Mouse (Mus musculus) hematopoietic stem cell, adult 5-6 weeks (primary cell): ENCODE data around the gene Fam214b. TPM values are rescaled to one million over a fixed set of nuclear protein-coding genes. Genes with fewer than 3 reads are reported as not detected.
A peak's percentile ranks its signal among the peaks of the same experiment; 100 is the strongest.

Experiments
- ATAC-seq, 2 experiments: fragments of 125-278 bp in 1 of 2; replicated peaks in 1 of 2; 2 replicates each; pipeline ENCODE4 v1.8.0; 2016 to 2017; ENCODE audit warnings: inconsistent platforms in 2 of 2, mild to moderate bottlenecking in 2 of 2, moderate number of reproducible peaks in 2 of 2, low read depth in 1 of 2, moderate TSS enrichment in 1 of 2; ENCODE audit not compliant: low FRiP score in 2 of 2, poor library complexity in 2 of 2, severe bottlenecking in 2 of 2, insufficient read depth in 1 of 2, low TSS enrichment in 1 of 2
- total RNA-seq: library from RNA; stranded (forward); fragments of 172-1452, 232-1000 nt; gene quantifications from 2 replicates; pipeline ENCODE4 v1.2.3, GENCODE M21; 2017

Gene Fam214b
- total RNA-seq = 2.3 and 6.2 TPM in 2 replicates

GRCm38 (mm10) chr4:43045659-43046302 lies at the start of gene Fam214b:
Gene Fam214b (minus strand): TSS chr4:43046220.
- peak; percentile 77 to 83 for ATAC-seq

GRCm38 (mm10) chr4:43091183-43091582 lies 45.2 kb upstream of the Fam214b start:
- no peak for ATAC-seq

GRCm38 (mm10) chr4:43089950-43090349 lies 43.9 kb upstream of the Fam214b start:
- ATAC-seq = no peak

GRCm38 (mm10) chr4:43082458-43082857 lies 36.4 kb upstream of the Fam214b start:
- no peak for ATAC-seq

GRCm38 (mm10) chr4:43078071-43078718 lies 32.2 kb upstream of the Fam214b start:
- ATAC-seq = no peak

GRCm38 (mm10) chr4:43074923-43075322 lies 28.9 kb upstream of the Fam214b start:
- no peak for ATAC-seq

- ATAC-seq = no peak
These were observed 19.5 kb upstream of the Fam214b start for GRCm38 (mm10) chr4:43065471-43065870.

GRCm38 (mm10) chr4:43060286-43060685 lies 14.3 kb upstream of the Fam214b start:
- ATAC-seq = no peak

- no peak for ATAC-seq
These were observed 13.7 kb upstream of the Fam214b start for GRCm38 (mm10) chr4:43059697-43060096.

GRCm38 (mm10) chr4:43058753-43059654 lies 13.0 kb upstream of the Fam214b start, which contains the start of gene Unc13b:
Gene Unc13b (plus strand): TSS chr4:43058953.
- ATAC-seq = peak; percentile 96 to 97

GRCm38 (mm10) chr4:43058392-43058752 lies 12.4 kb upstream of the Fam214b start:
- no peak for ATAC-seq

GRCm38 (mm10) chr4:43057654-43058053 lies 11.6 kb upstream of the Fam214b start:
- ATAC-seq = no peak

- peak; percentile 56 to 83 for ATAC-seq
These were observed 6.6 kb upstream of the Fam214b start for GRCm38 (mm10) chr4:43052627-43053026.

- peak in 1 of 2 experiments; percentile 39; a peak in 1 of 4 replicates for ATAC-seq
These were observed 1.2 kb upstream of the Fam214b start for GRCm38 (mm10) chr4:43047231-43047630.

- no peak for ATAC-seq
These were observed 587 bp upstream of the Fam214b start for GRCm38 (mm10) chr4:43046607-43047006.

- no peak for ATAC-seq
These were observed 748 bp downstream of the Fam214b start for GRCm38 (mm10) chr4:43045285-43045658.

- ATAC-seq = peak; percentile 23 to 30
These were observed 1.3 kb downstream of the Fam214b start for GRCm38 (mm10) chr4:43044673-43045072.
